Mouse (Mus musculus) brain, adult 2 months (tissue): Measurements from ENCODE around the gene Gpc6.

Experiments
- DNase-seq: peaks from one replicate; pipeline ENCODE4 v3.0.0; 2011; ENCODE audit warnings: low read depth, low spot score

The Gpc6 gene

GRCm38 (mm10) chr14:117605750-117606149 is 680.6 kb downstream of the Gpc6 start:
- no peak for DNase-seq

GRCm38 (mm10) chr14:117611113-117611512 is 686.0 kb downstream of the Gpc6 start:
- DNase-seq: no peak

DNA sequence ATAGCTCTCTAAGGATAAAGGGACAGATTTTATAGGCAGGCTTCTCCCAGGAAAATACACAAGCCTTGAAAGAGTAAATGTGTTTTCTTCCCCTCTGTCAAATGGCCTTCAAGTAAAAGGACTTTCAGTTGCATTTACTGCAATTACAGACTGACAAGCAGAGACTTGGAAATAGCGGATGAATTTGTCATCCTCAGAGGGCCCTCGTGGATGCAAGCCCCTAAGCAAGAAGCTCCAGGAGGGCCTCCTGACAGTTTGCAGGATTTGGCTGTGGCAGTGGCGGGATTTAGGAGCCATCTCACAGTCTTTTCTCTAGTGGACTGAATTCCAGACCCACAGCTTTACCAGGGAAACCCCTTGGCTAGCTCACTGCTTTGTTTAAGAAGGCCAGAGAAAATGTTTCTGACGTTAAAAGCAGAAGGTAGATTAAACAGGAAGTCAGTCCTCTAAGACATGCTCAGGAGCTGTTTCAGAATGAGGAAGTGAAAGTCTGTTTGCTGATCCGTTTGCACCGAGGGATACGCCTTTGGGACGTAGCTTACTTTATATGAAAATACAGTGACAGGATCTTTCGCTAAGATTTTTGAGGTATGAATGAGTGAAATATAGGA is 700.1 kb downstream of the Gpc6 start:
- no peak for DNase-seq

DNA sequence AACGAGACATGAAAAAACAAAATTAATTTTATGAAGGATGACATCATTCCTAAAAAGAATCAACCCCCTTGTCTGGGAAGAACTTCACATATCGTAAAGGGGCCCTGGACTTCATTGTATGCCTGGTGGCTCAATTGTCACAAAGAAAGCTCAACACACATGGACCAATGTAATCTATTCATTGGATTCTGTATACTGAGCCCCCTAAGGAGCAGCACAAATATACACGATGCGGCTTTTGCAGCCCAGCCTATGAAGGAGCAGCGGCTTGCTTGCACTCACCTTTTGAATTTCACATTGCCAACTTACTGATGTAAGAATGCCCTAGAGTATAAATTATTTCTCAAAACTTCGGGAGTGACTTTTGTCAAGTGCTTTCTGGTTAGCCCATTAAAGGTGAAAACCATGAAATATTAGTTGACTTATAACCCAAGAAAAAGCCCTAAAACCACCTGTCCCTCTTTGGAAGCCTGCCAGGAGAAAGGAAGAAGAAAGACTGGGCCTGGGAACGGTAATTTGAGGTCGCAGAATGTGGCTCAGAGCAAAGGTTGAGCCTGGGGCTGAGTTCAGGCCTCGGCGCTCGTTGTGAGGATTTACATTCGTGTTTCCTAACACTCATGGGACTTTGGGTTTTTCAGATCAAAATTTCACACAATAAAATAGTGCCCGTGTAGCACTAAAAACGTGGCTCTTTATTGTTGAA is 709.3 kb downstream of the Gpc6 start:
- no peak for DNase-seq

- no peak for DNase-seq
These were observed 716.7 kb downstream of the Gpc6 start for GRCm38 (mm10) chr14:117641853-117642252.

GRCm38 (mm10) chr14:117643069-117643468 is 718.0 kb downstream of the Gpc6 start:
- peak; percentile 20 for DNase-seq

GRCm38 (mm10) chr14:117648199-117648960 is 723.3 kb downstream of the Gpc6 start:
- no peak for DNase-seq

GRCm38 (mm10) chr14:117650141-117650540 is 725.0 kb downstream of the Gpc6 start:
- no peak for DNase-seq

GRCm38 (mm10) chr14:117651271-117651670 is 726.2 kb downstream of the Gpc6 start:
- no peak for DNase-seq

GRCm38 (mm10) chr14:117651938-117652337 is 726.8 kb downstream of the Gpc6 start:
- no peak for DNase-seq

DNA sequence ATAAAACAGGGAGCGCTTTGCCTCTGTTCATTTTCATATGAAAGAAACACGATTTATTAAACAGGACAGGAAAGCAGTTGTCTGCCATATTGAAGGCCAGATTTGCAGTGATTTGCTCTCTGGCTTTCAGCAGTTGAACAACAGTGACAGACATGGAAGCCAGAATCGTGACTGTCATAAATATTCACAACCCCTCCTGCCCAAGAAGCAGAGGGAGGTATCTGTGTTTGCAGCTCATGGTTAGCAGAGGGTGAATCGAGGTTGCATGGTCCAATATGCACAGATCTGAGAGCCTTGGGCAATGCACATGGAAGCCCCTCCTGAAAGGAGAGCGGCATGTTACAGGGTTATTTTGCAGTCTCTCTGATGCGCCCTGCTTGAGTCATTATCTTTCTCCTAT is 730.3 kb downstream of the Gpc6 start:
- no peak for DNase-seq

- DNase-seq: no peak
These were observed 734.2 kb downstream of the Gpc6 start for GRCm38 (mm10) chr14:117659198-117659761.

DNA sequence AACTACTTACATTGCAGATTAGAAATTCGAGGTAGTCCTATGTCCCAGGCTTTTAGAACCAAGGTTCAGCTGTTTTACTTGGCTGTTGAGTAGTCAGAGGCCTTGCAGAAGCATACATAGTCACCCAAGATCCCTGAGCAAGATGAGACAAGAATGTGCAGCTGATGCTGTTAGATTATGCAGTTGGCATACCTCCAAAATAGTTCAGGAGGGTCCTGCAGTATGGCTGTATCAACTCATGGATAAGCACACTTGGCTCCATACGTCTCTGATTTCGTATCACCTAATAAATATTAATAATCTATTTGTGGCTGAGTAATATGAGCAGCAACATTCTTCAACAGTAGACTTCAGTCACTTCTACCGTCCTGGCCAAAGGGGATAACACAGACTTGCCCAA is 737.1 kb downstream of the Gpc6 start:
- DNase-seq: no peak

GRCm38 (mm10) chr14:117664796-117665195 is 739.7 kb downstream of the Gpc6 start:
- DNase-seq: no peak

DNA sequence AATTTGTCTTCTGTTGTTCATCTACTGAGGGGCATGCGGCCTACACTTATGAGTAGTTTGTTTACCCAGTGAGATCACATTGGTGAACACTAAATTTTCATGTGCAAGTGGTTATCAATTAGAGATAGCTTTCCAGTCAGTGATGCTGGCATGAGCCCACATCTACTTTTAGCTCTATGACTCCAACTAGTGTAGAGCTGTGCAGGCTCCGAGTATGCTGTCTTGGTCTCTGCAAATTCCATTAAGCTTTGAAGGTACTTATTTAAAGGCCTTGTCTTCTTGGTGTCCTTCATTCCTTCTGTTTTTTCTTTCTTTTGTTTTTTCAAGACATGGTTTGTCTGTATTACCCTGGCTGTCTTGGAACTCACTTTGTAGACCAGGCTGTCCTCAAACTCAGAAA is 741.0 kb downstream of the Gpc6 start:
- DNase-seq: no peak

DNA sequence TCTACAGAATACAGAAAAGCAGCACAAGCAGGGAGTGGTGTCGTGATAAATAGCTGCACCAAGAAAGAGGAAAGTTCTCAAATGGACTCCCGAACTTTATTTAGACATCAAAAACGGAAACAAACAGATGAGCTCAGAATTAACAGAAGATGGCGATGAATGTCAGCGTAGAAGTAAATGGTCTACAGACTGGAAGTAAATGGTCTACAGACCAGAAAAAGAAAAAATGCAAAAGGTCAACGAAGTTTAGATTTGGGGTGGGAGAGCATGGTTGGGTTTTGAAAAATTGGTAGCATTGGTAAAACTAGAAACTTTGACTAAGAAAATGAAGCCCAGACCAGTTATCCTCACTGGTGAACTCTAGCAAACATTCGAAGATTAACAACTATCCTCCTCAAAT is 748.4 kb downstream of the Gpc6 start:
- DNase-seq: no peak

DNA sequence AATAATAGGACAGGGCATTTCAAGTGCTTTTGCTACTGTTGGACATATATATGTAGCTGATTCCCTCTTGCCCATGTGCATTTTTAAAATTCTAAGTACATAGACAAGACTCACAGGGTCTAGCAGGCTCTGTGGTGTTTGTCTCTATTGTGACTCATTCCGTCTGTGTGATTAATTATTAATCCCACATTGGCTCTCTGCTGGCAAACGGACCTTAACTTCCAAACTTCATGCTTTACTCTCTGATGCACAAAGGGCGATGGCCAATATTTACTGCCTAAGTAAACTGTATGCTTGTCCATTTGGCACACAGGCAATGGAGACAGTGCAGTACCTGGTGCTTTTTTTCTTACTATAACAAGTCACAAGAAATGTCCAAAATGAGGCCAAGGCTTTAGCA is 749.4 kb downstream of the Gpc6 start:
- DNase-seq: no peak

- no peak for DNase-seq
These were observed 754.8 kb downstream of the Gpc6 start for GRCm38 (mm10) chr14:117679926-117680325.

DNA sequence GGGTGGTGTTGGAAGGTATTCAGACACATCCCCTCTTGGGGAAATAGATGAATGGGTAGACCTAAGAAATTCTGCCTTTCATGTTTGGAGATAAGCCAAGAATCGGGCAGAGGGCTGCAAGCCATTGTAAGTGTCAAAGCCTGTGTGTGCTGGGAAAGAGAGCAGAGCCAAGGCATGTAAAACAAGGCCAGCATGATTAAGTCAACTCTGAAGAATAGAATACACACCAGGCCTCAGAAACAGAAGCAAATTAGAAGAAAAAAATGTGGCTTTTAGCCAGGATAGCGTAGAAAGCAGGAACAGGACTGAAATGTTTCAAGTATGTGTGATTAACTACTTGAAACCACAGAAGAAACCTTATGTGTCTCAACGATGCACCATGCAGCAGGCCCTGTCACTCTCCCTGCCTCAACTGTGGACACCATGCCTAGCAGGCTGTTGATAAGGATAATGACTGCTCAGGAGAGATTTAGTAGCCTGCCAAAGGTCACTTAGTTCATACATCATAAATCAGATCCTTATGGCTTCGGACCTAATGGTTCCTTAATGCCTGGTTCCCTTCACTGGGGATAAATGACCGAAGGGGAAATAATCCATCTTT is 756.3 kb downstream of the Gpc6 start:
- no peak for DNase-seq

DNA sequence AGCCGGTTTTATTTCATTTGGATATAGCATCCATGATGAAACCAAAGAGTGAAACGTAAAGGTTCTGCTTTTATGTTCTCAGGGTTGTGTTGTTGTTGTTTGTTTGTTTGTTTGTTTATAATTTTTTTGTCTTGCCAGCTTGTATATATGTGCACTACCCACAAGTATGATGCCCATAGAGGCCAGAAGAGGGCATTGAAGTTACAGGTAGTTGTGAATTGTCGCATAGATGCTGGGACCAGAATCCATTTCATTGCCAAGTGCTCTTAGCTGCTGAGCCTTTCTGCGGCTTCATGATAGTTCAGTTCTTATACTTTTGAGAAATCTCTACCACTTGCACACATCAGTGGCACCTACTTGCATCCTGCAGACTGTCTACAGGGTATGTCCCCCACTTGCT is 758.0 kb downstream of the Gpc6 start:
- no peak for DNase-seq

GRCm38 (mm10) chr14:117689848-117690247 is 764.7 kb downstream of the Gpc6 start:
- DNase-seq: no peak

DNA sequence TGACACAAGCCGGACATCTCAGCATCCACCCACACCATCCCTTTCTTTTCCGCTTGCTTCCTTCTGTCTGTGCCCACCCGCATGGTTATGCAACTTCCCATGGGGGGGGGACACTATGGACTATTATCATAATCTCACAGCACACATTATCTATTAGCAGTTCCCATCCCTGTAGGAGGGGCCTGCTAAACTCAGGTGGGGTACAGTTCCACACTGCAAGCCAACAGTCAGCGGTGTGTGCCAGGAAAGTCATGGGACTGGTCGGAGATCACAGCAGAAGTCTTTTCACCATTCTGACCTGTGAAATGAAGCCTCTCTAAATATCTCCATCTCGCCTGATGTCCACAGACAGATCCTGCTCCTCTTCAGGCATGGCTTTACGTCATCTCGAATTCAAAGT is 770.5 kb downstream of the Gpc6 start:
- DNase-seq: no peak
